Mouse (Mus musculus): Measurements from ENCODE around the gene Uba52.

The Uba52 gene

GRCm38 (mm10) chr8:70504291-70504716 lies 6.3 kb downstream of the Uba52 start:
- no peak for DNase-seq (ENCODE audit: low spot score)

- peak; percentile 65 for DNase-seq (ENCODE audit: low spot score)
Measured at GRCm38 (mm10) chr8:70503062-70503750, 7.4 kb downstream of the Uba52 start.

- DNase-seq (ENCODE audit: low spot score): no peak
Measured at GRCm38 (mm10) chr8:70502540-70502939, 8.1 kb downstream of the Uba52 start.

- DNase-seq (ENCODE audit: low spot score): no peak
Measured at GRCm38 (mm10) chr8:70501820-70502529, 8.6 kb downstream of the Uba52 start.

GRCm38 (mm10) chr8:70500386-70501301 lies 10.0 kb downstream of the Uba52 start:
- DNase-seq (ENCODE audit: low spot score): no peak

GRCm38 (mm10) chr8:70495771-70496062 lies 14.9 kb downstream of the Uba52 start:
- DNase-seq (ENCODE audit: low spot score): no peak

- DNase-seq (ENCODE audit: low spot score): no peak
Measured at GRCm38 (mm10) chr8:70495001-70495770, 15.4 kb downstream of the Uba52 start.

- no peak for DNase-seq (ENCODE audit: low spot score)
Measured at GRCm38 (mm10) chr8:70494416-70494945, 16.1 kb downstream of the Uba52 start.

- no peak for DNase-seq (ENCODE audit: low spot score)
Measured at GRCm38 (mm10) chr8:70493692-70494415, 16.7 kb downstream of the Uba52 start.

- DNase-seq (ENCODE audit: low spot score): no peak
Measured at GRCm38 (mm10) chr8:70492664-70493640, 17.6 kb downstream of the Uba52 start, which contains the start of gene Crlf1. Gene Crlf1 (plus strand): TSS chr8:70493158.

- DNase-seq (ENCODE audit: low spot score): no peak
Measured at GRCm38 (mm10) chr8:70490880-70491495, 19.6 kb downstream of the Uba52 start.

GRCm38 (mm10) chr8:70490061-70490879 lies 20.3 kb downstream of the Uba52 start:
- no peak for DNase-seq (ENCODE audit: low spot score)

GRCm38 (mm10) chr8:70489576-70489975 lies 21.0 kb downstream of the Uba52 start:
- no peak for DNase-seq (ENCODE audit: low spot score)

- no peak for DNase-seq (ENCODE audit: low spot score)
Measured at GRCm38 (mm10) chr8:70488931-70489470, 21.6 kb downstream of the Uba52 start.

- no peak for DNase-seq (ENCODE audit: low spot score)
Measured at GRCm38 (mm10) chr8:70487993-70488796, 22.4 kb downstream of the Uba52 start.

GRCm38 (mm10) chr8:70486941-70487520 lies 23.6 kb downstream of the Uba52 start, which contains the start of gene Tmem59l:
Gene Tmem59l (minus strand): TSS chr8:70487358.
- no peak for DNase-seq (ENCODE audit: low spot score)

Data from urinary bladder, postnatal 14 days (tissue).